Mouse (Mus musculus) cerebellum, adult (tissue): ENCODE measurements at regions not wholly inside any gene's neighbourhood (a gene's known extent, or its start where the extent isn't known, plus 50 kb on each side); places are given as distances from the start of the nearest gene placed in this dataset.

Experiments used
- ATAC-seq: cut with Nextera tagmentation; 2 replicates; pipeline ENCODE4 v1.9.2; 2017; ENCODE audit warnings: mild to moderate bottlenecking, moderate library complexity, mixed read lengths; ENCODE audit not compliant: insufficient number of reproducible peaks, low FRiP score, low TSS enrichment

DNA sequence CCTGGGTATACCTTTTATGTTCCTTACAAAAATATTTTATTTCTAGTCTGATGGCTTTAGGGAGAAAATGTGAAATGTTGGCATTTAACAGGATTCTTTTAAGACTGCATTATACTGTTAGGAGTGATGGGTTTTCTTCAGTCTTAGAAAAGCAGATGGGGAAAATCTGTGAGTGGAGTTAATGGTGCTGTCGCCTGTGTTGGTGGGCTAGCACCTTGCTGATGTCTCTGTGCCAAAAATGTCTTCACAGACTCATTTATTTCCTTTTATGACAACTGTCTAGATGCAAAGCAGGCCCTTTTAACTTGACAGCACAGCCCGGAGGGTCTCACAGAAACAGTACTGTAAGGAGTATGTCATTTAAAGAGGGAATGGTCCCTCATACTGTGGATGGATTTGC is 131.9 kb upstream of the Fn1 start:
- no peak for ATAC-seq

DNA sequence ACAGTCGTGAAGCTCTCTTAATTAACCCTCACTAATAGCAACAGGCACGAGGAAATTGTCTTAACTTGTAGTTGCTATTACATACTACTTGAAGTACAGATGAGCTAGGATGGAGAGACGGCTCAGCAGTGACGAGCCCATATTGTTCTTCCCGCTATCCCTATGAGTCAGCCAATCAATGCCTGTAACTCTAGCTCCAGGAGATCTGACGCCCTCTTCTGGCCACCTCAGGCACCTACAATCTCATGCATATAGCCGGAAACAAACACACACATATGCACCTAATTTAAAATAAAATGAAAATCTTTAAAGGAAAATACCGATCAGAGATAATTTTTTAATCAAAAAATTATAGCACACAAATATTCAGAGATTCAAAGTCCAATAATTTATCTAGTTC is 125.3 kb upstream of the Fn1 start:
- no peak for ATAC-seq

- no peak for ATAC-seq
Measured at GRCm38 (mm10) chr1:71775865-71776501, 123.0 kb upstream of the Fn1 start.

- no peak for ATAC-seq
Measured at GRCm38 (mm10) chr1:71772526-71772925, 119.5 kb upstream of the Fn1 start.

- no peak for ATAC-seq
Measured at GRCm38 (mm10) chr1:71771798-71772197, 118.8 kb upstream of the Fn1 start.

DNA sequence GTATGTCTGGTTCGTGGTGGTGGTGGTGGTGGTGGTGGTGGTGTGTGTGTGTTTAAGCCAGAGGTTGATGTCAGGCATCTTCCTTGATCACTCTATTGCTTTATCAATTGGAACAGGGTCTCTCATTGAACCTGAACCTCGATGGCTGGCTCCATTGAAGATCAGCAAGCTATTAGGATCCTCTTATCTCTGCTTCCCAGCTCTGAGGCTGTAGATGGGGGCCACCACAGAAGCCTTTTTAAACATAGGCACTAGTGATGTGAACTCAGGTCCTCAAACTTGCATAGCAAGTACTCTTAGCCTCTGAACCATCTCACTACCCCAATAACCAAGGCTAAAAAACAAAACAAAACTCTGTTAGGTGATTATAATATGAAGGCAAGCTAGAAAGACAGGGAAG is 116.6 kb upstream of the Fn1 start:
- no peak for ATAC-seq

- ATAC-seq = no peak
Measured at GRCm38 (mm10) chr1:71767705-71768104, 114.7 kb upstream of the Fn1 start.

DNA sequence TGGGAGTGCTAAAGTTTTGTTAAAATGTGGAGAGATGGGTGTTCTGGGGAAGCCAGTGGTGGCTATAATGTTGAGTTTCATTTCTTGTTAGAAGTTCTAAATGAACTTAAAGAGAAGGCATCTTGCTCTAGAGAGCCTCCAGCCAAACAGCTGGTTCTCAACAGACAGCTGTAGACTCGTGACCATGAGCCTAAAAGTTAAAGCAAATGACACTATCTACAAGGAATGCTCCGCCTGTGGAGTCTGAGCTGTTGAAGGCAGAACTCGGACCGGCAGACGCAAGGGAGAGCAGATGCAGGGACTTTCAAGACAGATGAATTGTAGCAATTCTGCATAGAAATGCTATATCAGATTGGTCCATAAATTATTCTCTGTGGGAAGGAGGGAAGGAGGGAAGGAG is 114.1 kb upstream of the Fn1 start:
- ATAC-seq = no peak

GRCm38 (mm10) chr1:71764951-71765350 is 112.0 kb upstream of the Fn1 start:
- ATAC-seq = no peak

DNA sequence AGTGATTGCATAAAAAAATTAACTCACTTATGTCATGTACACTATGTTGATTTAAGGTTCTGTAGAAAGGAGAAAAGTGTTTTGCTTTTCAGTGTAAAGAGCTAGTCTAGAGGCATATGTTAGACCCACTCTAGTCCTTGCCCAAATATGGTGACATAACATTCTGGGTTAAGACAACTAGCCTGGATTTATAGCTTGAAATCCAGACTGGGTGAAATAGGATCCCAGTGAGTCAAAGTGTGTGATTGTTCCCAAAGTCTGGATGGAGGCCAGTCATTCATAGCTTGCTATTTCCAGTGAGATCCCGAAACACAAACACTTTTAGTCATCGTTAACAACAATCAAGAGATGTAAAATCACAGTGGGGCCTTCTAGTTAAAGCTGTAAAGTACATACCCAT is 110.5 kb upstream of the Fn1 start:
- no peak for ATAC-seq

DNA sequence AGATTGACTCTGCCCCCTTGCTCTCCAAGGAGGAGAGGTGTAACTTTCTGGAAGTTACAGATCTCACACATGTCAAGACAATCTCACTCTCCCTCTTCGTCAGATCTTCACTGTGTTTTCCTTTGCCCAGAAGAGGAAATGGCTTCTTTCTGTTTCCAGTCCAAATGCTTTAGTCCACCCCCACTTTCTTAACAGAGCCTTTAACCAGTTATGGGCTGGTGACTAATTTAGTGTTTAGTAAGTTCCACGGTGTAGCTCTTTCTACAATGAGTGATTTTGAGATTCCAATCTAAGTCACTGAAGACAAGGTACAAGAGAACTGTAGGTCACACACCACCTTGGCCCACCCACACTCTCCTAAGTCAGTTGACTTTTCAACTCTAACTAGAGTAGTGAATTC is 107.3 kb upstream of the Fn1 start:
- no peak for ATAC-seq

GRCm38 (mm10) chr1:71757236-71757635 is 104.2 kb upstream of the Fn1 start:
- ATAC-seq = no peak

DNA sequence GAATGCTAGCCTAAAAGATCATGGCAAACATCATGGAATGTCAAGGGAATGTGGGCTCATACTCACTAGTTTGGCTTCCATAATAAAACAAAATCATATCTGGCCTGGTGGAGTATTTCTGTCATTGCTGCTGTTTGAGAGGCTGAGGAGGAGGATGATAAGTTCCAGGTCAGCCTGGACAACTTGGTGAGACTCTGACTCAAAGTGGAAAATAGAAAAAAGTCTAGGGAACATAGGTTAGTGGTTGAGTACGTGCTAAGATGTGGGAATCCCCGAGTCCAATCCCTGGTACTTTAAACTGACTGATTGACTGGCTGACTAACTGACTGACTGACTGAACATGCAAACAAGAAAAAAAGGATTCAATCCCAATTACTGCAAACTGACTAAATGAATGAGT is 103.2 kb upstream of the Fn1 start:
- ATAC-seq = no peak

DNA sequence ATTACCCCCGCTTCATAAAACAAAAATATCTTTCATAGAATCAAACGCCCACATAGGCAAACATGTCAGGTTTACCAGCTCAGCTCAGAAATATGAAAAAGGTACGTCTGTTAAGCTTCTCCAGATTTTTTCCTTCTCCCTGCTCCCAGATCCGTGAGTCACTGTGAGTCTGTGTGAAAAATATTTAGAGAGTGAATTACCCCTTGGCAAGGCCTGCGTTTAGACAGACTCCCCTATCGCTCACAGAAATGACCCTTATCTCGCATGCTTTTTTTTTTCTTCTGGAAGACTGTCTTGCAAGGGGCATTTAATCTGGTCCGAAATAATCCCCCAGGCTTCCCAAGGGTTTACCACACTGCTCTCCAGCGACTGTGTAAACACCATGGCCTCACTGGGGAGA is 102.4 kb upstream of the Fn1 start:
- ATAC-seq = no peak

DNA sequence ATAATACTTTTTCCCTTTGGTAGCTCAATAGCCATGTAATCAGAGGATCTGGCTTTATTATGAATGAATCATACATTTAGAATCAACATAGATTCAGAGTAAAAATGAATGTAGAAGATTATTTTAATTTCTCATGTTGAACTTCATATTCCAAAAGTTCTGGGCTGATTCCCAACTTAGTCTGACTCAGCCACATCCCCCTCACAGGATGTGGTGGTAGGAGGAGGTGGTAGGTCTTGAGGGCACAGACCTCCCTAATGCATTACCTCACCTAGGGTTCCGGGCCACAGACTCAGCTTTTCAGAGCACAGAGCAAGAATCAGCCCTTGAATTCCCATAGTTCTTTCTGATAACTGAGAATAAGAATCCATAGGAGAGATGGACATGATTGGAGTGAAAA is 99.4 kb upstream of the Fn1 start:
- no peak for ATAC-seq

DNA sequence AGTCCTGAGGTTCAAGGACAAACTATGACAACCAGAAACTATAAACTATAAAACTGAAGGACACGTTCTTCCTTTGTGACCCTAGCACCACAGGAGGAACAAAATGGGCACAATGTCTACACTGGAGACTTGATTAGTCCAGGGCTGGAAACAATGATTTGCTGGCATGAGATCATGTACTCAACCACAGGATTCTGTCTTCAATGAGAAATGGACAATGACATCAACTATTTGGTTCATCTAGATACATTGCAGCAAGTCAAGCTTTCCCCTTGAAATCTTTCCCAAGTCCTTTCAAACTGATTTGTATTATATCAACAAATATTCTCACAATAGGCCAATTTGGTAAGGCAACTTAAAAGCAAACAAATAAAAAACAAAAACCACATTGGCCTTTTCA is 98.6 kb upstream of the Fn1 start:
- ATAC-seq = no peak

DNA sequence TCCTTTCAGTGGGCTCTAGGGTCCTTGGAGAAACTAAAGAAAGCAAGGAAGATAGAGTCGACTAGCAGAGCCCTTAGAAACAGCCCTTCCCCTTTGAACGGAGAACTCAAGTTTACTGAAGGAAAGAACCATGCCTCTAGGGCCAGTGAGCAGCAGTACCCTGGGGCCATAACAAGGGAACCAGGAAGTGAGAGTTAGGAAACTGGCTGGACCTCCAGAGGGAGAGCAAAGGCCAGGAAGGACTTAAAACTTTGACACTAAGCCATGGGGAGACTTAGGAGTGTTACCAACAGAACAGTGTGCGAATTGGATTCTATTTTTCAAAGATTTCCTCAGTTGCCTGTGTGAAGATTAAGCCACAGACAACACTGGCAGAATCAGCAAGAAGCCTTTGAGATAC is 82.6 kb upstream of the Fn1 start:
- ATAC-seq = no peak

DNA sequence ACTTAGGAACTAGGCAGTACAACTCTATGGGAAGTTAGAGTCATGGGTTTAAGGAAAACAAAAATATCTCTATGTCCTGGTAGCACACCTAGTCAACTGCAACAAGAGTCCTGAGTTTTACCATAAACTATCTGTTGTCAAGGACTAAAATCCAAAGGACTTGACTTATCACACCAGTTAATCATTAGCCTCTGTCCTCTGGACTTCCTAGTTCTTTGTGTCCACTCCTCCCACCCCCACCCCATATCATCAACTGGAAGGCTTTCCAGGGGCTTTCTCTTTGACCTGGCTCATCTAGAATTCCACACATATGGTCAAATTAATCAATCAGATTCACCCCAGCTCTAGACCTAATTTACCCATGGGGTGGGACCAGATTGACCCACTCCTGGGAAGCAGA is 78.6 kb upstream of the Fn1 start:
- ATAC-seq = no peak

DNA sequence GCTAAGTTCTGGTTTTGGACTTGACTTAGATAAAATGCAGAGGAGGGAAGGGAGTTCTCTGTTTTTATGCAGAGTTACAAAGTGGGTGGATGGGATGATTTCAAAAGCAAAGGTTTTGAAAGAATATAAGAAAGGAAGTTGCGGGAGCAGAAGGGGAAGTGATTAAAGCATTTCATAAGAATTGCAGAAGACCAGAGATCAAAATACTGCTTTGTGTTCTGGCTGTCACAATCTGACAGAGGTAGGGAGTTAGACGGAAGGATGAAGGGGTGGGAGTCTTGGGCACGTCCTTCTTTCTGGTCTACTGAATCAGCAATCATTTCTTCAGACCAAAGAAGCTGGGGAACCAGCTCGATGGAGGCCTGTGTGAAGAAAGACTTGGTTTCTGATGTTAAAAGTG is 78.0 kb upstream of the Fn1 start:
- no peak for ATAC-seq

- no peak for ATAC-seq
Measured at GRCm38 (mm10) chr1:71728852-71729347, 75.9 kb upstream of the Fn1 start.

- no peak for ATAC-seq
Measured at GRCm38 (mm10) chr1:71723816-71724215, 70.8 kb upstream of the Fn1 start.

DNA sequence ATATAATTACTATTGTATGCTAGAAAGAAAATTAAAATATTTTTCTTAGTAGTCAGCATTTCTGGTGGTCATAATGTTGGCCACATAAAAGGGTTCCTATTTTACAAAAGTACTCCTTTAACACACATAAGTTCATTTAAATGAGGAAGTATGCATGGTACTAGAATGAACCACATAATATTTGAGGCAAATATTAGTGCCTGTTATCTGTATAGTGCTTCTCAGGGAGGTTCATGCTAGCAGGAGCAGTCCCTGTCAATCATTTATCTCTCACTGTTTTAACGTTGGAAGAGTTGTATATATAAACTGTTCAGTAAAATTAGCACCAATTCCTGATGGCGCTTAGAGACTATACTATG is 70.0 kb upstream of the Fn1 start:
- no peak for ATAC-seq
